Mouse (Mus musculus): ENCODE results near the gene Tgfbr2. TPM values are rescaled to one million over a fixed set of nuclear protein-coding genes. Genes with fewer than 3 reads are reported as not detected.

Tgfbr2 gene
- polyA plus RNA-seq, 1 experiment from 2014 or later, result 12.6 TPM

DNA sequence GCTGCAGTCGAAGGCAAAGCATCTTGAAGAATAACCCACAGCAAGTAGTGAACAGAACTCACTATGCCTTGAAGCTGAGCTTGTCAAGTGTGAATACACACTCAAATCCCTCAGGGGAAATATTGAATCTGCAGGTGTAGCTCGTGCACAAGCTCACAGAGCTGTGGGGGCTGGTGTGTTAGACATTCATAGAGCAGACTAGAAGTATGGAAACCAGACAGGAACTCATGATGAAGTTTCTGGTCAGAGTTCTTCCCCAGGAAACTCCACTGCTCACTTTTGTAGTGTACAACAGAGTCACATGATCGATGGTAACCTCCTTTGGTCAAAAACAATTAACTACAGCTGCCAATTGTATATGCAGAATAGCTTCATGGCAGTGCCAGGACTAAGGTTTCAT is 37.5 kb downstream of the Tgfbr2 start:
- no peak for ATAC-seq (ENCODE audit: insufficient read depth, low FRiP score, low TSS enrichment)
- H3K4me1 ChIP-seq (ENCODE audit: control insufficient read depth, insufficient read depth, low read length), result no peaks in the 10 kb centered on the region

DNA sequence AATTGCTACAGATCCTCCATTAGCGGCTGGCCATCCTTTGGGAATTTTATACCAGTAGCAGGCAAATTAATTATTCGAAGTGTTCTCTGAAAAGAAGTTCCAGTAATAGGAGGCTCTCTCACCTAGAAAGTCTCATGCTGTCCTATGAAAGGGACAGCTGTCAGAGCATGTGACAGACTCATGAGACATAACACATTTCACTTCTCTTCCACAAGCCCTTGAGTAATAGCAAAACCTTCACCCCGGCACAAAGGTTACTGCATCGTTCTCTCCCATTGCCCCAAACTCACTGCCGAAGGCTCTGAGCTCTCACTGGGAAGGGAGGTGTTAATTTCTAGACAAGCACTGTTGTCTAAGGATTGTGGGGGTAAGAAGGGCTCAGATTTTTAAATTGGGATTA is 38.3 kb downstream of the Tgfbr2 start:
- WGBS, result 82% methylated on average over 5 of the region's 5 CpGs
- no peaks in the 10 kb centered on the region for H3K27me3 ChIP-seq (ENCODE audit: control insufficient read depth, insufficient read depth, low read length)
- H3K36me3 ChIP-seq (ENCODE audit: control insufficient read depth, insufficient read depth, low read length), result no peaks in the 10 kb centered on the region
- no peak overlapping the region for H3K4me3 ChIP-seq (ENCODE audit: low read depth, low read length)
- H3K4me1 ChIP-seq (ENCODE audit: control insufficient read depth, insufficient read depth, low read length), result no peaks in the 10 kb centered on the region
- ATAC-seq (ENCODE audit: insufficient read depth, low FRiP score, low TSS enrichment) (no peak), DNase-seq (ENCODE audit: low spot score) (no peak)
- H3K27ac ChIP-seq (ENCODE audit: low read depth, low read length), result no peak overlapping the region
- no peak overlapping the region for H3K9ac ChIP-seq (ENCODE audit: low read length)
- H3K9me3 ChIP-seq (ENCODE audit: control insufficient read depth, low read length), result no peaks in the 10 kb centered on the region
- no peak overlapping the region for H3K4me2 ChIP-seq (ENCODE audit: low read depth)

More for the DNA sequence above, 37.5 kb downstream of the Tgfbr2 start:
- Histone ChIP-seq H3K4me2 (ENCODE audit: low read depth) (no peak overlapping the region), H3K9ac (ENCODE audit: low read length) (no peak overlapping the region), H3K27me3 (ENCODE audit: control insufficient read depth, insufficient read depth, low read length) (no peaks in the 10 kb centered on the region), H3K4me3 (ENCODE audit: low read depth, low read length) (no peak overlapping the region), H3K27ac (ENCODE audit: low read depth, low read length) (no peak overlapping the region), H3K9me3 (ENCODE audit: control insufficient read depth, low read length) (no peaks in the 10 kb centered on the region), H3K36me3 (ENCODE audit: control insufficient read depth, insufficient read depth, low read length) (no peaks in the 10 kb centered on the region)
- 83% methylated on average over 3 of the region's 3 CpGs for WGBS
- no peak for DNase-seq (ENCODE audit: low spot score)

DNA sequence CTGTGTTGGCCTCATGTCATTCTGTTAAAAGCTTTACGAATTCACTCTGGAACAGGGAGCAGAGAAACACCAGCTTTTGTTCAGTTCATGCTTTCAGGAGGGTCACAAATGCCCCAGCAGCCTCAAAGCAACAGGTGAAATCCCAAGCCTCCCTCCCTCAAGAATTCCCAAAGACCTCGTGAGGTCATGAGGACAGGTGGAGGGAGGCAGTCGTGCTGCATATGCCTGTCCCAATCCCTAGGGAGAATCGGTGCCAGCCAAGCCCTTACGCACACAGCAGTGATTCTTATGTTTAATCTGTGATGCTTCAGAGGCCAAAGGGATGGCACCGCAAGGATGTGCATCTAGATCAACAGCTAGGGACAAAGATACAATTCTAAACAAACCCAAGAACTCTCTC is 39.0 kb downstream of the Tgfbr2 start:
- no peak overlapping the region for H3K4me3 ChIP-seq (ENCODE audit: low read depth, low read length)
- no peaks in the 10 kb centered on the region for H3K36me3 ChIP-seq (ENCODE audit: control insufficient read depth, insufficient read depth, low read length)
- no peak for ATAC-seq (ENCODE audit: insufficient read depth, low FRiP score, low TSS enrichment)
- no peak overlapping the region for H3K27ac ChIP-seq (ENCODE audit: low read depth, low read length)
- no peak overlapping the region for H3K9ac ChIP-seq (ENCODE audit: low read length)
- H3K4me2 ChIP-seq (ENCODE audit: low read depth), result no peak overlapping the region
- DNase-seq (ENCODE audit: low spot score), result no peak
- no peaks in the 10 kb centered on the region for H3K27me3 ChIP-seq (ENCODE audit: control insufficient read depth, insufficient read depth, low read length)
- no peaks in the 10 kb centered on the region for H3K9me3 ChIP-seq (ENCODE audit: control insufficient read depth, low read length)
- WGBS, result 69% methylated on average over 6 of the region's 6 CpGs
- no peaks in the 10 kb centered on the region for H3K4me1 ChIP-seq (ENCODE audit: control insufficient read depth, insufficient read depth, low read length)

DNA sequence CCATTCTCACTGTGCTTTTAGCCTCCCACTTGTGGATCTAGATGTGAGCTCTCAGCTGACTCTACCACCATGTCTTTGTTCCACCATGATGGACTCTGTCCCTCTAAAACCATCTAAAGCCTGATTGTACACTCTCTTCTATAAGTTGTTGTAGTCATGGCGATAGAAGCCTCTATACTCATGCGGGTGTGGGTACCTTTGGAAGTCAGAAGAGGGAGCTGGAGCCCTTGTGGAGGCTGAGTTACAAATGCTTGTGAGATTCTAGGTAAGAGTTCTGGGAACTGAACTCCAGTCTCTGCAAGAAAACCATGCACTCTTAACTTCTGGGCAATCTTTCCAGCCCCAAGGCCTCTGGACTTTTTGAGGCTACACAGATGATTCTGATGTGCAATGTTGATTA is 40.7 kb downstream of the Tgfbr2 start:
- H3K9me3 ChIP-seq (ENCODE audit: control insufficient read depth, low read length), result no peaks in the 10 kb centered on the region
- no peaks in the 10 kb centered on the region for H3K4me1 ChIP-seq (ENCODE audit: control insufficient read depth, insufficient read depth, low read length)
- no peaks in the 10 kb centered on the region for H3K27me3 ChIP-seq (ENCODE audit: control insufficient read depth, insufficient read depth, low read length)
- H3K27ac ChIP-seq (ENCODE audit: low read depth, low read length), result no peak overlapping the region
- no peak for DNase-seq (ENCODE audit: low spot score)
- H3K9ac ChIP-seq (ENCODE audit: low read length), result no peak overlapping the region
- WGBS, result 90% methylated on average over 2 of the region's 2 CpGs
- no peak overlapping the region for H3K4me3 ChIP-seq (ENCODE audit: low read depth, low read length)
- no peaks in the 10 kb centered on the region for H3K36me3 ChIP-seq (ENCODE audit: control insufficient read depth, insufficient read depth, low read length)
- no peak overlapping the region for H3K4me2 ChIP-seq (ENCODE audit: low read depth)
- ATAC-seq (ENCODE audit: insufficient read depth, low FRiP score, low TSS enrichment), result no peak

DNA sequence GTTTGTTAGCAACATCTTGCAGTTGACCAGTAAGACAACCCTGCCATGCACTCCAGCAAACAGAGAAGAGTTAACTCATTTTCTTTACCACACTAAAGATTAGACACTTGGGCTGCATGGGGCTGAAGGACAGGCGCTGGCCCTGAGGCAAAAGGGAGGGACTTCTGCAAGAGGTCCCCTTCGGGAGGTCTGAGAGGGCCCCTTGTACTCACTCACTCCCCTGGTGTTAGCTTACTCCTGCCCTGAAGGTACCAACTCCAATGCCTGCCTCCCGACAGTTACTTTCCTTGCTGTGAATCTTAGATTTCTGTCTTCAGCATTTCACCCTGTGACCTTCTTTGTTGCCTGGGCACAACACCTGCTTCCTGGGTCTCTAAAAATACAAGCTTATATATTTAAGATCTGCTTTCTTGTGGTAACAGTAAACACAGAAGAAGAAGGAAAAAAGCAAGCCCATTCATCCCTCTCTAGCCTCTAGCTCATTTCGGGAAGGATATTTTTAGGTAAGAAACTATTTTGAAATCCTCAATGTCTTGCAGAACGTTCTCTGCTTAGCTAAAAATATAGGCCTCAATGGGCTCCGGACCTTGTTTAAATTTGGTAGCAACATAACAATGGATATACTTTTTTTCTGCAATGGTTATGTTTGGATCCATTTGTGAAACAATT is 41.7 kb downstream of the Tgfbr2 start:
- WGBS, result 75% methylated on average over 6 of the region's 6 CpGs

DNA sequence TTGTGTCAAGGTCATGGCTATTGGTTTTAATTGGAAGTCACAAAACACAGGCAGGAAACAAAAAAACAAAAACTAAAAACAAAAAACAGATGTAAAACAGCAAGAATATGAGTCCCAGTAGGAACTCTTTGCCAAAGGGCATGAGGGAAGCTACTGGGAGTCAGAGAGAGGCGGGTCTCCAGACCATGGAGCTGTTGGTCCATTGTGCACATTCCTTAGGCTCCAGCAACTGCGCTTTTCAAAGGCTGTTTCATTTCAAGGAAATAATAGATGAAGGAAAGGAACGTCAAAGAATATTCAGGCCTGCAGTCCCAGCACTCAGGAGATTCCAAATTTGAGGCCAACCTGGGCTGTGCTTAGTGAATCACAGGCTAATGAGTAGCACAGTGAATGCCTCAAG is 46.3 kb downstream of the Tgfbr2 start:
- Histone ChIP-seq H3K4me2 (ENCODE audit: low read depth) (no peak overlapping the region), H3K4me3 (ENCODE audit: low read depth, low read length) (no peak overlapping the region), H3K27me3 (ENCODE audit: control insufficient read depth, insufficient read depth, low read length) (no peaks in the 10 kb centered on the region), H3K36me3 (ENCODE audit: control insufficient read depth, insufficient read depth, low read length) (no peaks in the 10 kb centered on the region), H3K9me3 (ENCODE audit: control insufficient read depth, low read length) (no peaks in the 10 kb centered on the region), H3K9ac (ENCODE audit: low read length) (no peak overlapping the region), H3K4me1 (ENCODE audit: control insufficient read depth, insufficient read depth, low read length) (no peaks in the 10 kb centered on the region), H3K27ac (ENCODE audit: low read depth, low read length) (no peak overlapping the region)
- DNase-seq (ENCODE audit: low spot score) (no peak), ATAC-seq (ENCODE audit: insufficient read depth, low FRiP score, low TSS enrichment) (no peak)
- WGBS, result 80% methylated on average over 3 of the region's 3 CpGs

More for the DNA sequence above, 41.7 kb downstream of the Tgfbr2 start:
- Histone ChIP-seq H3K36me3 (ENCODE audit: control insufficient read depth, insufficient read depth, low read length) (no peaks in the 10 kb centered on the region), H3K9ac (ENCODE audit: low read length) (no peak overlapping the region), H3K9me3 (ENCODE audit: control insufficient read depth, low read length) (no peaks in the 10 kb centered on the region), H3K27ac (ENCODE audit: low read depth, low read length) (no peak overlapping the region), H3K4me1 (ENCODE audit: control insufficient read depth, insufficient read depth, low read length) (no peaks in the 10 kb centered on the region), H3K4me3 (ENCODE audit: low read depth, low read length) (no peak overlapping the region), H3K27me3 (ENCODE audit: control insufficient read depth, insufficient read depth, low read length) (no peaks in the 10 kb centered on the region), H3K4me2 (ENCODE audit: low read depth) (no peak overlapping the region)
- DNase-seq (ENCODE audit: low spot score) (no peak), ATAC-seq (ENCODE audit: insufficient read depth, low FRiP score, low TSS enrichment) (no peak)

DNA sequence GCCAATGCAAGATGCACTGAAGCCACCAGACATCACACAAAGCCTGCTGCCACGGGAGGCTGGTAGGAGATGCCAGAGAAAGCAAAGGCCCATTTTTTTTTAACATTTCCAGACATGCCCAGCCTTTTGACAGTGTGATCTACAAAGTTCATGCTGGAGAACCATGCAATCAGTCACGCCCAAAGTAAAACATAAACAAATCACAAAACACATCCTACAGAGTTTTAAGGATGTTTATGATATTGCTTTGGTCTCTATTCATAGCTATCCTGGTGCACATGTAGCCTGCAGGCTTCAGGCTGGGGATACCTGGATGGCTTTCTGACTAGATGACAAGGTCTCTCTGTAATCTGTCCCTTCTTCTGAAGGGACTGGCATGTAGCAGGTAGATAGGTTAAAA is 46.8 kb downstream of the Tgfbr2 start:
- H3K9ac ChIP-seq (ENCODE audit: low read length), result no peak overlapping the region
- no peak overlapping the region for H3K4me3 ChIP-seq (ENCODE audit: low read depth, low read length)
- H3K27ac ChIP-seq (ENCODE audit: low read depth, low read length), result no peak overlapping the region
- no peaks in the 10 kb centered on the region for H3K36me3 ChIP-seq (ENCODE audit: control insufficient read depth, insufficient read depth, low read length)
- no peak for ATAC-seq (ENCODE audit: insufficient read depth, low FRiP score, low TSS enrichment)
- DNase-seq (ENCODE audit: low spot score), result no peak
- H3K27me3 ChIP-seq (ENCODE audit: control insufficient read depth, insufficient read depth, low read length), result no peaks in the 10 kb centered on the region
- no peak overlapping the region for H3K4me2 ChIP-seq (ENCODE audit: low read depth)
- H3K4me1 ChIP-seq (ENCODE audit: control insufficient read depth, insufficient read depth, low read length), result no peaks in the 10 kb centered on the region
- WGBS, result 93% methylated on average over 2 of the region's 2 CpGs
- H3K9me3 ChIP-seq (ENCODE audit: control insufficient read depth, low read length), result no peaks in the 10 kb centered on the region

DNA sequence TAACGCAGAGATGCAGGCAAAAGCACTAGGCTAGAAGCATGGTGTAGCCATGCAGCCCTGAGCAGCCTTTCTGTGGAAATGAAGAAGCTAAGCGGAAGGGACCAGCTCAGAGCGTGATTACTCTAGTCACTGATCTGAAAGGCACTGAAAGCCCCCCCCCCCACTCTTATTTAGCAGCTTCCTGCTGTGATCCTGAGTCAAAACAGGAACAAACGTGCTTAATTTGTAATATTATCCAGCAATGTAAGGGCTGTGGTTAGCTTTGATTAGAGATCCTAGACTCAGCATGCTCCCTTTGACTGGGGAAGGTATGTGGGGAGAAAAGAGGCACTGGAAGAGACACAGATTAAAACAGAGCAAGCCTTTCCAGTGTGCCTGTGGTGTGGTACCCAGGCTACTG is 48.7 kb downstream of the Tgfbr2 start:
- no peak for DNase-seq (ENCODE audit: low spot score)
- no peaks in the 10 kb centered on the region for H3K27me3 ChIP-seq (ENCODE audit: control insufficient read depth, insufficient read depth, low read length)
- no peak overlapping the region for H3K27ac ChIP-seq (ENCODE audit: low read depth, low read length)

DNA sequence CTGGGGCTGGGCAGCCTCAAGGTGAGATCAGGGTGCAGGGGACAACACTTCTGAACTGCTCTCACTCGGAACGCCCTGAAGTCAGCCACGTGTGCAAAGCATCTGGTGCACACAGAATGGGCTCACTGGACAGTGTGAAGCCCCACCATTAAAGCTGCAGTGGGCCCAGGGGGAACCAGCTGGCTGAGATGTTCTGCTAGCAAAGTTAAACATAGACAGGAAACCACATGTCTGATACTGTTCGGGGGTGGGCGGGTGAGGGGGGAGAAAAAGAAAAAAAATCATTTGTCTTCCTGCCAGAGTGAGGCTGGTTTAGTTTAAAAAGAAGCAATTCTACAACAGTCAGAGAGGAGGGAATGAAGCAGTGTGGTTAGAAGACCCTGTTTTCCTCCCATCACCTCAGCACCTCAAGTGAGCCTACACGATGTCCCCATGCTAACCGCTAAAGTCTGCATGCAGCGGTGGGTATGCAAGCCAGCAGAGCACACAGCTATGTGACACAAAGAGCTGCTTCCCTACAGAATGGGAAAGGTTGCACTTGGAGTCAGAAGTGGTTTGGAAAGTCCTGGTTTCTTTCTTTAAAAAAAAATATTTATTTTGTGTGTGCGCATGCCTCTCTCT is 52.1 kb downstream of the Tgfbr2 start:
- ATAC-seq (ENCODE audit: insufficient read depth, low FRiP score, low TSS enrichment), result no peak
- 58% methylated on average over 9 of the region's 9 CpGs for WGBS
- Histone ChIP-seq H3K4me3 (ENCODE audit: low read depth, low read length) (no peak overlapping the region), H3K36me3 (ENCODE audit: control insufficient read depth, insufficient read depth, low read length) (no peaks in the 10 kb centered on the region), H3K4me2 (ENCODE audit: low read depth) (no peak overlapping the region), H3K9me3 (ENCODE audit: control insufficient read depth, low read length) (no peaks in the 10 kb centered on the region), H3K9ac (ENCODE audit: low read length) (no peak overlapping the region), H3K27ac (ENCODE audit: low read depth, low read length) (no peak overlapping the region), H3K4me1 (ENCODE audit: control insufficient read depth, insufficient read depth, low read length) (no peaks in the 10 kb centered on the region), H3K27me3 (ENCODE audit: control insufficient read depth, insufficient read depth, low read length) (no peaks in the 10 kb centered on the region)
- DNase-seq (ENCODE audit: low spot score), result peak; percentile 57

More for the DNA sequence above, 48.7 kb downstream of the Tgfbr2 start:
- Histone ChIP-seq H3K9me3 (ENCODE audit: control insufficient read depth, low read length) (no peaks in the 10 kb centered on the region), H3K9ac (ENCODE audit: low read length) (no peak overlapping the region), H3K4me1 (ENCODE audit: control insufficient read depth, insufficient read depth, low read length) (no peaks in the 10 kb centered on the region), H3K4me2 (ENCODE audit: low read depth) (no peak overlapping the region), H3K36me3 (ENCODE audit: control insufficient read depth, insufficient read depth, low read length) (no peaks in the 10 kb centered on the region), H3K4me3 (ENCODE audit: low read depth, low read length) (no peak overlapping the region)
- WGBS, result 69% methylated on average over 4 of the region's 4 CpGs
- no peak for ATAC-seq (ENCODE audit: insufficient read depth, low FRiP score, low TSS enrichment)

Measured in neural tube, embryonic 11.5 days (tissue).